Mouse (Mus musculus) olfactory bulb, adult 2 months (tissue): Measurements from ENCODE around the gene Gm42715.

Experiments used
- CTCF ChIP-seq: fragments of 200-500 bp; IDR thresholded peaks from 2 replicates; pipeline ENCODE4 v1.5.1; 2012; ENCODE audit warnings: low read depth, mild to moderate bottlenecking, low read length, moderate library complexity; ENCODE audit not compliant: insufficient read depth
- POLR2A ChIP-seq: fragments of 200-500 bp; IDR thresholded peaks from 2 replicates; pipeline ENCODE4 v1.6.1; 2012; ENCODE audit warnings: mild to moderate bottlenecking, low read depth, low read length, moderate library complexity; ENCODE audit not compliant: insufficient read depth

DNA sequence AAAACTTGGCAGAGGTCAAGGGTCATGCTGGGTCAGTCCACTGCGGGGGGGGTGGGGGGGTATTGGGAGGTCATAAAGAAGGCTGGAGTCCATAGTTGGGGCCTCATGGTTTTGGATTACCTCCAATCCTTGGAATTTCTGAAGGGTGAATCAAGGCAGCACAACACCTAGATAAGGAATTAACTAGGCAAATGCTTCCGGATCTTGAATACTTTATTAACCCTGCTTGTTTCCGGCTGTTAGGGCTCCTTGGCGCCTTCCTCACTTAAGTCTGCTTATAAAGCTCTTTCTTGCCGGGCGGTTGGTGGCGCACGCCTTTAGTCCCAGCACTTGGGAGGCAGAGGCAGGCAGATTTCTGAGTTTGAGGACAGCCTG, 6.4 kb upstream of the Gm42715 start:
- TF ChIP-seq CTCF (no peak), POLR2A (no peak)
